Mouse (Mus musculus) CD8-positive naive resting alpha-beta T cell, adult 2 months (primary cell): ENCODE measurements around the gene Tcf7.

Experiments used
- DNase-seq, 2 experiments: peaks; one replicate each; pipeline ENCODE4 v3.0.0; 2022; ENCODE audit warnings: low read depth in 2 of 2, low spot score in 2 of 2

Tcf7 gene

GRCm38 (mm10) chr11:52268104-52268835 lies 14.5 kb downstream of the Tcf7 start:
- peak; percentile 69 to 74 for DNase-seq

- DNase-seq: peak in 1 of 2 experiments; percentile 24
Observed at GRCm38 (mm10) chr11:52267271-52267670, 15.5 kb downstream of the Tcf7 start.

GRCm38 (mm10) chr11:52265616-52266307 lies 17.1 kb downstream of the Tcf7 start:
- DNase-seq: peak; percentile 80 to 84

GRCm38 (mm10) chr11:52264871-52265270 lies 17.9 kb downstream of the Tcf7 start:
- DNase-seq: peak in 1 of 2 experiments; percentile 14

GRCm38 (mm10) chr11:52262338-52262737 lies 20.5 kb downstream of the Tcf7 start:
- DNase-seq: peak in 1 of 2 experiments; percentile 2

GRCm38 (mm10) chr11:52261937-52262336 lies 20.9 kb downstream of the Tcf7 start:
- DNase-seq: peak in 1 of 2 experiments; percentile 71

- peak in 1 of 2 experiments; percentile 2 for DNase-seq
Observed at GRCm38 (mm10) chr11:52260878-52261277, 21.9 kb downstream of the Tcf7 start.

- peak; percentile 2 to 5 for DNase-seq
Observed at GRCm38 (mm10) chr11:52258711-52259110, 24.1 kb downstream of the Tcf7 start.

GRCm38 (mm10) chr11:52257376-52257775 lies 25.4 kb downstream of the Tcf7 start:
- no peak for DNase-seq

- DNase-seq: peak in 1 of 2 experiments; percentile 4
Observed at GRCm38 (mm10) chr11:52255077-52255476, 27.7 kb downstream of the Tcf7 start.

- DNase-seq: no peak
Observed at GRCm38 (mm10) chr11:52253674-52254375, 29.0 kb downstream of the Tcf7 start.

GRCm38 (mm10) chr11:52252692-52253091 lies 30.1 kb downstream of the Tcf7 start:
- no peak for DNase-seq

- no peak for DNase-seq
Observed at GRCm38 (mm10) chr11:52251770-52252169, 31.0 kb downstream of the Tcf7 start.

GRCm38 (mm10) chr11:52249452-52249851 lies 33.4 kb downstream of the Tcf7 start:
- no peak for DNase-seq

GRCm38 (mm10) chr11:52240898-52241542 lies 41.8 kb downstream of the Tcf7 start:
- DNase-seq: no peak

GRCm38 (mm10) chr11:52234509-52234908 lies 48.3 kb downstream of the Tcf7 start:
- no peak for DNase-seq

GRCm38 (mm10) chr11:52233906-52234305 lies 48.9 kb downstream of the Tcf7 start:
- no peak for DNase-seq

GRCm38 (mm10) chr11:52233043-52233653 lies 49.7 kb downstream of the Tcf7 start:
- no peak for DNase-seq

- peak; percentile 89 to 90 for DNase-seq
Observed at GRCm38 (mm10) chr11:52231606-52232541, 50.9 kb downstream of the Tcf7 start, which contains the start of gene Skp1a. Skp1a (plus strand) TSS chr11:52231995.

GRCm38 (mm10) chr11:52230694-52231093 lies 52.1 kb downstream of the Tcf7 start:
- DNase-seq: no peak
